Mouse (Mus musculus) hindbrain, embryonic 11.5 days (tissue): ENCODE data around the gene Inf2. TPM values are rescaled to one million over a fixed set of nuclear protein-coding genes. Genes with fewer than 3 reads are reported as not detected.

Experiments
- ATAC-seq: fragments of 200-750 bp; cut with Nextera tagmentation; 2 replicates; pipeline ENCODE4 v1.8.0; 2017; ENCODE audit warnings: mild to moderate bottlenecking, moderate TSS enrichment, moderate library complexity; ENCODE audit not compliant: low FRiP score
- DNase-seq: peaks from one replicate; pipeline ENCODE4 v3.0.0-alpha.2; 2015; ENCODE audit warnings: low spot score
- H3K27ac ChIP-seq: fragments of 300-500 bp; sonication (generic); 2 replicates; pipeline ENCODE4 v1.5.1; 2014; ENCODE audit warnings: mild to moderate bottlenecking, low read depth, low read length
- H3K27me3 ChIP-seq: fragments of 300-500 bp; sonication (generic); 2 replicates; pipeline ENCODE4 v1.6.1; 2014; ENCODE audit warnings: mild to moderate bottlenecking, low read length, moderate library complexity, mixed read lengths; ENCODE audit not compliant: control insufficient read depth, insufficient read depth
- H3K36me3 ChIP-seq: fragments of 300-500 bp; sonication (generic); 2 replicates; pipeline ENCODE4 v1.6.1; 2014; ENCODE audit warnings: mild to moderate bottlenecking, low read length, moderate library complexity, mixed read lengths; ENCODE audit not compliant: control insufficient read depth, insufficient read depth
- H3K4me1 ChIP-seq: fragments of 300-500 bp; sonication (generic); replicated peaks from 2 replicates; pipeline ENCODE4 v1.6.1; 2014; ENCODE audit warnings: low read length, mixed read lengths; ENCODE audit not compliant: control insufficient read depth, insufficient read depth
- H3K4me2 ChIP-seq: fragments of 300-500 bp; sonication (generic); replicated peaks from 2 replicates; pipeline ENCODE4 v1.6.1; 2014; ENCODE audit warnings: mild to moderate bottlenecking, low read depth, low read length
- H3K4me3 ChIP-seq: fragments of 300-500 bp; sonication (generic); 2 replicates; pipeline ENCODE4 v1.5.1; 2014; ENCODE audit warnings: low read depth, low read length
- H3K9ac ChIP-seq: fragments of 300-500 bp; sonication (generic); 2 replicates; pipeline ENCODE4 v1.6.1; 2014; ENCODE audit warnings: low read depth, low read length
- H3K9me3 ChIP-seq: fragments of 300-500 bp; sonication (generic); 2 replicates; pipeline ENCODE4 v1.6.1; 2016; ENCODE audit warnings: low read length; ENCODE audit not compliant: control insufficient read depth
- WGBS: fragments of 180-500 bp; shearing (Covaris S2); extraction: QIAGEN DNeasy Blood & Tissue Kit; methylation state at CpG from one replicate; pipeline ENCODE4 v1.1.7; 2014; 5-methylcytosine and 5-hydroxymethylcytosine counted together
- polyA plus RNA-seq: library from polyadenylated mRNA; unstranded; fragments of >200 nt; fragmentation: Nextera tagmentation; extraction: Ambion mirVana; gene quantifications from 2 replicates; pipeline ENCODE4 v1.2.1, GENCODE M21; 2014

Inf2 gene
- polyA plus RNA-seq, 1 experiment from 2014 or later: 1.2 TPM

GRCm38 (mm10) chr12:112660576-112661326 lies 72.2 kb downstream of the Inf2 start:
- H3K4me1 ChIP-seq: peaks cover 42% of the 10 kb centered on the region
- WGBS: 34% methylated on average over 5 of the region's 5 CpGs
- H3K27me3 ChIP-seq: no peaks in the 10 kb centered on the region
- ATAC-seq (peak; percentile 51), DNase-seq (peak; percentile 79)
- H3K9me3 ChIP-seq: no peaks in the 10 kb centered on the region
- peak overlapping the region; percentile 40; the same call in 1 of the 2 replicates for H3K9ac ChIP-seq
- no peak overlapping the region for H3K4me2 ChIP-seq
- no peak overlapping the region for H3K4me3 ChIP-seq
- peaks cover 24% of the 10 kb centered on the region for H3K36me3 ChIP-seq
- peak overlapping the region; percentile 87 for H3K27ac ChIP-seq

DNA sequence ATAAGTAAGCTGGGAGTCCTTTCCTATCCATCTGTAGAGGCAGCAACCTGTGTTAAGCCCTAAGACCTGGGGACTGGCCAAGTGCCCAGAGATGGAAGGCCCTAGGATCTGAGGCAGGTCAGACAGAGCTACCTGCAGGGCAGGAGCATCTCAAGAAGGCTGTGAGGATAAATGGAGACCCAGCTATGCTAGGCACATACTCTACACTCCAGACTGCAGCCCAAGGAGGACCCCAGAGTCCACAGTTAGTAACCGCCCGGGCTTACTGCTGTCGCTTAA lies 72.7 kb downstream of the Inf2 start:
- no peak overlapping the region for H3K4me2 ChIP-seq
- ATAC-seq: no peak

GRCm38 (mm10) chr12:112661851-112662250 lies 73.3 kb downstream of the Inf2 start:
- no peak for DNase-seq
- H3K9me3 ChIP-seq: no peaks in the 10 kb centered on the region
- H3K27ac ChIP-seq: peak overlapping the region; percentile 87
- H3K4me1 ChIP-seq: peaks cover 52% of the 10 kb centered on the region
- no peaks in the 10 kb centered on the region for H3K27me3 ChIP-seq
- H3K36me3 ChIP-seq: peaks cover 23% of the 10 kb centered on the region
- H3K9ac ChIP-seq: peak overlapping the region; percentile 20; the same call in 1 of the 2 replicates
- WGBS: 80% methylated on average over 9 of the region's 9 CpGs
- no peak for ATAC-seq
- H3K4me3 ChIP-seq: no peak overlapping the region
- H3K4me2 ChIP-seq: no peak overlapping the region

More for the DNA sequence above, 72.7 kb downstream of the Inf2 start:
- no peaks in the 10 kb centered on the region for H3K27me3 ChIP-seq
- no peaks in the 10 kb centered on the region for H3K9me3 ChIP-seq
- H3K4me1 ChIP-seq: peaks cover 47% of the 10 kb centered on the region
- peaks cover 24% of the 10 kb centered on the region for H3K36me3 ChIP-seq
- no peak for DNase-seq
- H3K9ac ChIP-seq: peak overlapping the region; percentile 40; the same call in 1 of the 2 replicates
- WGBS: 81% methylated on average over 3 of the region's 3 CpGs
- no peak overlapping the region for H3K4me3 ChIP-seq
- H3K27ac ChIP-seq: peak overlapping the region; percentile 87

DNA sequence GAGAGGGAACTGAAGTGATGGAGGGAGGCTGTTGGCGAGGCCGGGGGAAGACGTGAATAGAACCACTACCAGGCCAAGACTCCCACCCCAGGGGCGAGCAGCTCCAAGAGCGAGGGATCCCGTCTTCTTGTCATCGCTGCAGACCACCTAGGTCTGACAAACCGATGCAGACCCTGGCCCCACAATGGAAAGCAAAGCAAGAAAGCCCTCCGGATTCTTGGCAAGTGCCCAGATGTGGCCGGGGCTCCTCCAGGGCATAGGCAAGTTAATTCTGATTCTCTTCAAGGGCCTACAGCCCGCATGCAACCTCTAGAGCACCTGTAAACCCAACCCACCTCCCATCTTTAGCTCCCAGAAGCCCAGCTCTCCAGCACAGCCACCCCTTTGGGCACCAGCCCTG lies 74.7 kb downstream of the Inf2 start:
- DNase-seq: no peak
- Histone ChIP-seq H3K27ac (peak overlapping the region; percentile 93), H3K4me1 (peaks cover 52% of the 10 kb centered on the region), H3K4me2 (0 out of 2 replicates have a peak overlapping the region, but pooled peaks have one; percentile 21), H3K9ac (peak overlapping the region; percentile 55; the same call in 1 of the 2 replicates), H3K27me3 (no peaks in the 10 kb centered on the region), H3K4me3 (no peak overlapping the region), H3K9me3 (no peaks in the 10 kb centered on the region), H3K36me3 (peaks cover 17% of the 10 kb centered on the region)
- no peak for ATAC-seq
- 86% methylated on average over 11 of the region's 11 CpGs for WGBS

DNA sequence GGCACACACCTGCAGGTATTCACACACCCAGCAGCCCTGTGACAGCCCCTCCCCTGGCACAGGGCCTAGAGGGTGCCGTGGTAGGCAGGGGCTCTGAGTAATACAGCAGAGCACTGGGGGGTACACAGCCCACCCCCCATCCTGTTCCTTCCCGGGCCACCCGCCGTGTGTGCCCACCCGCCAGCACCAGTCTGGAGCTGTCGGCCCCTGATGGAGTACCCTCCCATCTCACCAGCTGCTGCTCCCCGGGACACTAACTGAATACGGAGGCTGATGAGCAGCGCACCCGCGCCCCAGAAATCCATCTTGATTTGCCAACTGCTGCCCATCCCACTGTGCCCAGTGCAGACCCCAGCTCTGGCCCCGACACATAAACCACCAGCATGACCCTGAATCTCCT lies 75.1 kb downstream of the Inf2 start:
- H3K4me1 ChIP-seq: peaks cover 52% of the 10 kb centered on the region
- peak overlapping the region; percentile 93 for H3K27ac ChIP-seq
- peak overlapping the region; percentile 21; the same call in 1 of the 2 replicates for H3K4me2 ChIP-seq
- ATAC-seq (peak; percentile 12; the same call in 1 of the 2 replicates), DNase-seq (no peak)
- no peak overlapping the region for H3K4me3 ChIP-seq
- no peaks in the 10 kb centered on the region for H3K9me3 ChIP-seq
- peak overlapping the region; percentile 55; the same call in 1 of the 2 replicates for H3K9ac ChIP-seq
- H3K36me3 ChIP-seq: peaks cover 17% of the 10 kb centered on the region
- no peaks in the 10 kb centered on the region for H3K27me3 ChIP-seq
- WGBS: 74% methylated on average over 12 of the region's 12 CpGs

- no peak overlapping the region for H3K4me3 ChIP-seq
- no peaks in the 10 kb centered on the region for H3K27me3 ChIP-seq
- H3K9me3 ChIP-seq: no peaks in the 10 kb centered on the region
- H3K4me2 ChIP-seq: no peak overlapping the region; the same call in 1 of the 2 replicates
- H3K36me3 ChIP-seq: peaks cover 18% of the 10 kb centered on the region
- ATAC-seq: peak; percentile 59
- peak overlapping the region; percentile 93 for H3K27ac ChIP-seq
- H3K4me1 ChIP-seq: peaks cover 52% of the 10 kb centered on the region
- peak overlapping the region; percentile 55; the same call in 1 of the 2 replicates for H3K9ac ChIP-seq
- peak; percentile 64 for DNase-seq
- 27% methylated on average over 2 of the region's 2 CpGs for WGBS
Measured at GRCm38 (mm10) chr12:112664124-112664523, 75.5 kb downstream of the Inf2 start.

DNA sequence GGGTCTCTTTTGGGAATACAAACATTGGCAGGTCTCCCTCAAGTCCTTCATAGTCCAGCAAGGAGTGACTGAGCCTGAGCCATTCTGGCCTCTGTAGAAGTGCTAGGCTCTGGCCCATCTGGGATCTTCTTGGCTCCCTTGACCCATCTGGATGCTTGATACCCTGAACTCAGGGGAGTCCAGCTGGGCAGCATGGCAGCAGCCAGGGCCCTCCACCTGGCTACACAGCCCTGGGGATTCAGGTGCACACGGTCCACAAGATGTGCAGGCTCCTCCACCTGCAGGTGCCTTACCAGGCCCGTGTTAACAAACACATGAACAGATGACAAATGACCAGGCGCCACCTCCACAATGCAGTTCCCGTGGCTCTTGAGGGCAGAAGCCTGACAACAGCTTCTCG lies 76.1 kb downstream of the Inf2 start:
- Histone ChIP-seq H3K4me3 (no peak overlapping the region), H3K27me3 (no peaks in the 10 kb centered on the region), H3K4me1 (peaks cover 52% of the 10 kb centered on the region), H3K4me2 (no peak overlapping the region), H3K9me3 (no peaks in the 10 kb centered on the region), H3K27ac (peak overlapping the region; percentile 93), H3K9ac (peak overlapping the region; percentile 49; the same call in 1 of the 2 replicates), H3K36me3 (peaks cover 22% of the 10 kb centered on the region)
- DNase-seq: no peak
- WGBS: 65% methylated on average over 5 of the region's 5 CpGs
- 0 out of 2 replicates have a peak, but pooled peaks have one; percentile 0 for ATAC-seq
